Mouse (Mus musculus): Measurements from ENCODE around the gene Gnb3. TPM values are rescaled to one million over a fixed set of nuclear protein-coding genes. Genes with fewer than 3 reads are reported as not detected.
"Not testable (repeated sequence)": the region's sequence is repeated elsewhere in the genome, so short reads cannot be mapped to it uniquely, and the experiment has no call there.

Gnb3 gene
- total RNA-seq, 4 experiments from 2014 or later = 0.70 to 1.1 (median 1.0) TPM

DNA sequence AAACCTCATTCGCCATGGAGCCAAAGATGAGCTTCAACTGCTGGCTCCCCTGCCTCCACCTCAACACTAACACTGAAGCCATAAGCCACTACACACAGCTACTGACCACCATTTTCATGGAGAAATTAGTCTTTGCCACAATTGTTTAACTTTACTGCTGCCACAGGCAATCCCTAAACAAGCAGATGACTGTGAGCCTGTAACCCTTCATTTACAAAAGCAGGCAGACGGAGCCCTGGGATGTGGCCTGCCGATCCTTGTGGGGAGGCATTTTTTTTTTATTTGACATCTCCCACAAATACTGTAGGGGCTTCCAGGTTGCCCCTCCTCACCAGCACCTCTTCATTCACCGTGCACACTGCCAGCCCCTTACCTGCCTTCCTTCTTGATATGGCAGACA, 23.5 kb downstream of the Gnb3 start:
- DNase-seq (ENCODE audit: low spot score in 2 of 2) = no peak

DNA sequence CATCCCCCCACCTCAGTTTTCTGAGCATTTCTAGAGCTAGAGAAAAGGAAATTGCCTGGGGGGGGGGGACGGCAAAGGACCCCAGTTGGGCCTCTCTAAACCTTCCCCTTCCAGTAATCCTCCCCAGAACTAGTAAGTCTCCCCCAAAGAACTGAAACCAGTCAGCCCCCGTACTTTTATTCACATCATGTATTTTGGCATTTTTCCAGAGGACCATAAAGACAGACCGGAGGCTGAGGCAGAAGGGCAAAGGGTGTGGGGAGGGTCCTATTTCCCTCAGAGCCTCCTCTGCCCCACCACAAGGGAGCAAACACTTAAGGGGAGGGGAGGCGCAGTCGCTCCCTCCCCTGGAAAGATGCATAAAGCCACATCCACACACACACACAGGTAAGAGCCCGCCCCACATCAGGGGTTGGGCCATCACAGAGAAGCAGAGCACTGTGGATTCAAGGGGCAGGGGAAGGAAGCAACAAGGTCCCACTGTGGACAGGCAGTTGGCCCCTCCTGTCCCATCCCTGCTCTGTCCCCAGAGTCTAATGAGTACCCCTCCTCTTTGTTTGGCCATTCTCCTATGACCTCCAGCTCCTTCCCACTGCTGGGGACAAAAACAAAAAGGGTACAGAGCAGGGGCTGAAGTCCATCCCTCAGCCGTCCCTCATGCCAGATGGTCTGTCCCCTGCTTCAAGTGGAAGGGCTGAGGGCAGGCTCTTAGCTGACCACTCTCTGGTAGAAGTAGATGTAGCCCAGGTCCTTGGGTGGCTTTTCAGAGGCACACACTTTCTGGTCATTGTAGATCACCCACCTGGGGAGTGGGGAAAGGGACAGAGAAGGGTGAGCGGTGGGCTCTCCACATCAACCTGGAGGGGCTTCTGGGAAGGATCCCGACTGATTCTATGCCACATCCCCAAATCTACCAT, 25.0 kb downstream of the Gnb3 start:
- DNase-seq (ENCODE audit: low spot score in 2 of 2) = no peak

DNA sequence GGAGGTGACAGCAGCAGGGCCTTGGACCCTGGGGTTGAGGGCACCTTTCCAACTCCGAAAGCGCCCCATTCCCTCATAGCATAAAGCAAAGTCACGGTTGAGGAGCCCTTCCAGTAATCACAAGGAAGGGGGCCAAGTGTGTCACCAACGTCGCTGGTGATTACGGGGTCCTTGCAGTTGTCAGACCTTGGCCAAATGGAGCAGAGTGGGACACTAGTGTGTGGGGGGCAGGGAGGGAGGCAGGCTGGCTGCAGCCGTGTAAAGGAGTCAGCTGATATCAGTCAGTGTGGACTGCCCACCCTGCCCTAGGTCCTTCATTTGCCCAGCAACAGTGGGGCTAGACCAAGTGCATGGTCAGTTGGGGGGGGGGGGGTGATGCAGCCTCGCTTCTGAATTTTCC, 25.6 kb downstream of the Gnb3 start:
- no peak for DNase-seq (ENCODE audit: low spot score in 2 of 2)

DNA sequence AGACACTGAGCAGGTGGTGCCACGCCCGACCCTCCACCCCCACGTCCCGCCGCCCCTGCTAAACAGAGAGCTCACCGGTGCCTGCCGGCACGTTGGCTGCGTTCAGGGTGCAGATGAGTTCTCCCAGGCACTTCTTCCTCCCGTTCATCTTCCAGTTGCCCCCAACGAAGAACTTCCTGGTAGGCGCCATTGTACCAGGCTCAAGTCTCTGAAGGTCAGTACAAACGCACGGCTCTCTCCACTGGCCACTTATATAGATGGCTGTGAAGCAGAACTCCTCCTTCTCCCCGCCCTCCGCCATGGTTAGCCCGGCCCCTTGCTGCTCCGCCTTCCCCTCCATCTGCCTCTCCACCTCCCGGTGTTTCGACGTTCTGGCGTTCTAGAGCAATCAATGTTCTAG, 26.1 kb downstream of the Gnb3 start, which contains the start of gene Tpi1:
Gene Tpi1, minus strand, starts transcription at position 364 of the 400 bp plus-strand sequence.
- peak; percentile 89 for DNase-seq (ENCODE audit: low spot score in 2 of 2)

DNA sequence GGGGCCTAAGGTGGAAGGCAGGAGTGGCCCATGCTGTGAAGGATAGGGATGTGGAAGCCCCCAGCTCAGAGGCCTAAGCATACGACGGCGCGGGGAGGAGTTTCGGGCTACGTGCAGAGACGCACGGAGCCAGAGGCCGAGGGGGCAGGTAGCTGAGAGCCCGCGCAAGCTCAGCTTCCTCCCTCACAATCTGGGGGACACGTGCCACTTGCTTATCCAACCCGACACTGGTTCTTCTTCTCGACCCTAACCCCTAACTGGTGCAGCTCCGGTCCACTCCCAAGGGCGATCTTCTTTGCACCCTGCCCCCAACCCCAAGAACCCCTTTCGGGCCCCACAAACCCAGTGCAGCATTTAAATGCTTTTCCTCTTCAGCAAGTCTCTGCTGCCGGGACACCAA, 26.6 kb downstream of the Gnb3 start:
- DNase-seq (ENCODE audit: low spot score in 2 of 2) = peak; percentile 63 to 76

DNA sequence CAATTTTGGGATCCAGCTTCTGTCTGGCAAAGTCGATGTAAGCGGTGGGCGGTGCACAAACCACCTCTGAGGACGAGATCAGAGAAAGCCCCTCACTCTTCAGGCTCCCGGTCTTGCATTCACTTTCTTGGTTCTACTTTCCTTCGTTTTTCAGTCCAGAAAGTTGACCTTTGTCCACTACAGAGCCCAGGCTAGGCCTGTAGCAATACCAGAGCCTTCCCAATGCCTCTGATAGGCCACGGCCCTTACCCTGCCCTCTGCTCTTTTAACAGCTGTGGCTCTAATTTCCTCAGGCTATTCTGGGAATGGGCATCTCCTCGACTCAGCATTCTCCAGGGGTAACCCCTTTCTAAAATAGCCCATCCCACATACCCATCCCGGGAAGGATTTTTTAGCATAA, 27.2 kb downstream of the Gnb3 start:
- peak; percentile 51 to 67 for DNase-seq (ENCODE audit: low spot score in 2 of 2)

DNA sequence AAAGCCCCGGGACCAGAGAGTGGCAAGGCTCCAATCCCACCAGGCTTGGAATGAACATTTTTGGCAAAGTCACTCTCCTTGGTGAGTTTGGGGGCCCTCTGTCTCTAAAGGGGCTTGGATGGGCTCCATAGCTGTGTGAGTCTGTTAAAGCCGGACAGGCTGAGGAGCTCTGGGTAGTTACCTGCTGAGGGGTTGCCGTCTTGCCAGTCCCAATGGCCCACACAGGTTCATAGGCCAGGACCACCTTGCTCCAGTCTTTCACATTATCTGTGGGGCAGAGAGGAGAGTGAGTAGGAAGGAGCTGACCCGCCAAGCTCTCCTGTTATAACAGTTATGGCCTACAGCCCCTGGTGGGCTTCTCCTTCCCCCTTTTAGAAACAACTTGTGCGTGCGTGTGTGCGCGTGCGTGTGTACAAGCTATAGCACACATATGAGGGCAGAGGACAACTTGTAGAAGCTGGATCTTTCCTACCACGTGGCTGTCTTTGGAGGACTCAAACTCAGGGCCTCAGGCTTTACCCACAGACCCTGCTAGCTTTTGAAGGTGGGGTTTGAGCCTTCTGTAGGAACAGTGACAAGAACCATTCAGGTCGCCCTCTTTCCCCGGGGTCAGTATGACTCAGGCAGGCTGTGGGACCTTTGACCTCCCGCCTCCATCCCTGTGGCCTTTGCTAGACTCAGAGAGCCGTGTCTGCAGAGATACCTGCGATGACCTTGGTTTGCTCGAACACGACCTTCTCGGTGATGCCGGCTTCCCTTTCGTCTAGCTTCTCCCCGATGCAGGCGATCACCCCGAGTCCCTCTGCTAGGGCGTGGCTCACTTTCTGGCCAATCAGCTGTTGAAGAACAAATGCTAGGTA, 28.1 kb downstream of the Gnb3 start:
- no peak for DNase-seq (ENCODE audit: low spot score in 2 of 2)

DNA sequence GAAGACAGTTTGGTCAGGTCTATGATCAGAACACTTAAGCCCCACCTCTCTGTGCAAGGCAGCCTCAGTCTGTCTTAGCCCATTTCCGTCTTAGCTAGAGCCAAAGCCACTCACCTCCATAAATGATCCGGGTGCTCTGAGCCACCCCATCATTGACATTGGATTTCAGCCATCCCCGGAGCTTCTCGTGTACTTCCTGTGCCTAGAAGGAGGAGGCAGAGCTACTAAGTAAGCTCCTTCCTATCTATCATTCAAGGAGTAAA, 28.7 kb downstream of the Gnb3 start:
- no peak for DNase-seq (ENCODE audit: low spot score in 2 of 2)

DNA sequence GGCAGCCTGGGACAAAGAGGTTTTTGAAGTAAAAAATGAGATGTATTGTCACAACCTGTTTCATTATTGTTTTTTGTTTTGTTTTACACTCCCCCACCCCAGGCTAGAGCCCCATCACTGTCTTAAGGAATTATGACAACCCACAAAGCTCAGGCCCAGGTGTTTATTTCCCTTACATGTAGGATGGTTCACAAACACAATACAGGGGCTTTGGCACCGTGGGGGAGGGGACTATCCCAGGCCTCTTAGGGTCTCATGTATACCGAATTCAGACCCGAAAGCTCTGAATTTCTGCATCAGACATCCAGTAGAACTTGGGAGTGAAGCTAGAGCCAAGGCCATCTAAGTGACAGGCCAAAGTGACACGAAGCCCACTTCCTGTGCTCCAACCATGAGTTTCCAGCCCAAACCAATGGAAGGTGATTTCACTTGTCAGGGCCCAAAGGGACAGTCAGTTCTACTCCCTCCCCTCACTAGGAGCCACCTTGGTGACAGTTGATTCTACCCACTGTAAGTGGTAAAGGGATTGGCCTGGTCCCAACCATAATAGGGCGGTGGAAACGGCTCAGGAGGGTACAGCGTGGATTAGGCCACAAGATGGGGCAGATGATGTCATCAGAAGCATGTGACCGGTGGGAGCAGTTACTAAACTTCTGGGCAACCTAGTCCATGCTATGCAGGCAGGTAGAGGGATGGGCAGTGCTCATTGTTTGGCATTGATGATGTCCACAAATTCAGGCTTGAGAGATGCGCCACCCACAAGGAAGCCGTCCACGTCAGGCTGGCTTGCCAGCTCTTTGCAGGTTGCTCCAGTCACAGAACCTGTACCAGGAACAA, 29.3 kb downstream of the Gnb3 start:
- DNase-seq (ENCODE audit: low spot score in 2 of 2) = not testable (repeated sequence)

DNA sequence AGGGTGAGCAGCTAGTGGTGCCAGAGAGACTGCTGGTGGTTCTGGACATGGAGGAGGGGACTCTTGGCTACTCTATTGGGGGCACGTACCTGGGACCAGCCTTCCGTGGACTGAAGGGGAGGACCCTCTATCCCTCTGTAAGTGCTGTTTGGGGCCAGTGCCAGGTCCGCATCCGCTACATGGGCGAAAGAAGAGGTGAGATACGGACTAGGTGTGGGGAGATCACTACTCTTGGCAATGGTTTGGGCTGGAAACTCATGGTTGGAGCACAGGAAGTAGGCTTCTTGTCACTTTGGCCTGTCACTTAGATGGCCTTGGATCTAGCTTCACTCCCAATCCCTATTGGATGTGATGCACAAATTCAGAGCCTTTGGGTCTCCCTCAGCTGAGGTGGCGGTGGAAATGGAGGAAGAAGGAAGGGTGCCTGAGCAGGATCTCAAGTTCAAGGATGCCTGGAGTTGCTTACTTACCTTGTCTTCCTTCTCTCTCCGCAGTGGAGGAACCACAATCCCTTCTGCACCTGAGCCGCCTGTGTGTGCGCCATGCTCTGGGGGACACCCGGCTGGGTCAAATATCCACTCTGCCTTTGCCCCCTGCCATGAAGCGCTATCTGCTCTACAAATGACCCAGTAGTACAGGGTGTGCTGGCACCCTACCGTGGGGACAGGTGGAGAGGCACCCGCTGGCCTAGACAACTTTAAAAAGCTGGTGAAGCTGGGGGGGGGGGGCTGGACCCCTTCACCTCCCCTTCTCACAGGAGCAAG, 30.1 kb downstream of the Gnb3 start:
- DNase-seq (ENCODE audit: low spot score in 2 of 2) = peak in 1 of 2 experiments; percentile 40

DNA sequence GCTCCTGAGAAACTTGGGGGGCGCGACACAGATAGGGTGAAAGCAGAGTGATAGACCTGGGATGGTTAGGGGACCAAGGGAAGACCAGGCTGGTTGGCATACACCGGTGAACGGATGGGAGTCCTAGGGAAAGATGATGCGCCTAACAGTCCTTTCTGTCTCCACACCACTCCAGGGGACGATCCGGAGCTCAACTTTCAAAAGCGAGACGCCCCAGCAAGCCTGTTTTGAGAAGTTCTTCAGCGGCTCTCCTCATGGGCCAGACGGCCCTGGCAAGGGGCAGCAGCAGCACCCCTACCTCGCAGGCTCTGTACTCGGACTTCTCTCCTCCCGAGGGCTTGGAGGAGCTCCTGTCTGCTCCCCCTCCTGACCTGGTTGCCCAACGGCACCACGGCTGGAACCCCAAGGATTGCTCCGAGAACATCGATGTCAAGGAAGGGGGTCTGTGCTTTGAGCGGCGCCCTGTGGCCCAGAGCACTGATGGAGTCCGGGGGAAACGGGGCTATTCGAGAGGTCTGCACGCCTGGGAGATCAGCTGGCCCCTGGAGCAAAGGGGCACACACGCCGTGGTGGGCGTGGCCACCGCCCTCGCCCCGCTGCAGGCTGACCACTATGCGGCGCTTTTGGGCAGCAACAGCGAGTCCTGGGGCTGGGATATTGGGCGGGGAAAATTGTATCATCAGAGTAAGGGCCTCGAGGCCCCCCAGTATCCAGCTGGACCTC, 30.9 kb downstream of the Gnb3 start:
- peak; percentile 81 to 85 for DNase-seq (ENCODE audit: low spot score in 2 of 2)

DNA sequence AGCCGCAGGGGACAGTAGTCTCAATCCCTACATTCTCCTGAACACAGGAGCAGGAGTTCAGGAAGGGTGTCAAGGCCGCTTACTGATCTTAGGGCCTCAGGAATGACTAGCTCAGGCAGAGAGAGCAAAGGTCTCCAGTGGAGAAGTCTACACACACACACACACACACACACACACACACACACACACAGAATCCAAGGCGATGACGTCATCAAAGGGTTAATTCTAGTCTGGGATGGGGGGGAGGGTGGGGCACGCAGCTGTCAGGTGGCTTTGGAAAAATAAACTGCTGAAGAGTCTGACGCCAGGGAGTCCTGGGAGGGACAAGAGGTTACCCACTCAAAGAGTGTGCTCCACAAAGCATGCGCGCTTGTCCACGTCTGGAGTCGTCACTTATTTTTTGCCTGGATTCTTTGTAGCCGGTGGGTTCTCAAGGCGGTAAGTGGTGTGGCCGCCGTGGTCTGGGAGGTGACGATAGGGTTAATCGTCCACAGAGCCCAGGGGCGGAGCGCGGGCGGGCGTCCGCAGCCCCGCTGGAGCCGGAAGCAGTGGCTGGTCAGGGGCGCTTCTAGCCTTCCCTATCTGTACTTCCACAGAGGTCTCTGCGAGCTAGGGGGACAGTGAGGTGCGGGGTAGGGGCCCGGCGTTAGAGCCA, 31.6 kb downstream of the Gnb3 start, which contains the start of gene Spsb2:
Gene Spsb2, plus strand, starts transcription at position 304 of the 655 bp plus-strand sequence.
- DNase-seq (ENCODE audit: low spot score in 2 of 2) = peak; percentile 59 to 69

DNA sequence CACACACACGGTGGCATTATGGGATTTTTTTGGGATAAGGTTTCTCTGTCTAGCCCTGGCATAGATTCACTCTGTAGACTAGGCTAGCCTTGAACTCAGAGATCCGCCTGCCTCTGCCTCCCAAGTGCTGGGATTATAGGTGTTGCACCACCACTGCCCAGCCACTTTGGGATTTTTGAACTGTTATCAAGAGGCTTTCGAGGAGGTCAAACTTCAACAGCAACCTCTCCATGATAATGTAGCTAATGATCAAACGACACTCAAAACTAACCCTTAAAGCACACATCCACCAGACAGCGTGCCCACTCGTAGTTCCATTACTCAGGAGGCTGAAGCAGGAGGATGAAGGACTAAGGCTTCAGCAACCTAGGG, 32.1 kb downstream of the Gnb3 start:
- DNase-seq (ENCODE audit: low spot score in 2 of 2) = no peak

DNA sequence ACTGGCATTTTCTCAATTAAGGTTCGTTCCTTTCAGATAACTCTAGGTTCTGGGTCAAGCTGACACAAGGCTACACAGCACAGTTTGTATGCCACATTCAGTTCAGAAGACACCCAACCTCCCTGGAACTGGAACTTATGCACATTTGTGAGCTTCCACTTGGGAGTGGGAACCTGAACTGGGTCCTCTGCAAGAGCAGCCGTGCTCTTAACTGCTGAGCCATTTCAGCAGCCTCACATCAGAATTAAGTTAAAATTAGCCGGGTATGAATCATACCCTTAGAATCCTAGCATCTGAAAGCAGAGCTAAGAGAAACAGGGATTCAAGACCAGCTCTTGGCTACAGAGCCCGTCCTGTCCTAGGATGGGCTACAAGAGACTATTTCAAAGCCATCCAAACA, 32.7 kb downstream of the Gnb3 start:
- DNase-seq (ENCODE audit: low spot score in 2 of 2) = no peak

DNA sequence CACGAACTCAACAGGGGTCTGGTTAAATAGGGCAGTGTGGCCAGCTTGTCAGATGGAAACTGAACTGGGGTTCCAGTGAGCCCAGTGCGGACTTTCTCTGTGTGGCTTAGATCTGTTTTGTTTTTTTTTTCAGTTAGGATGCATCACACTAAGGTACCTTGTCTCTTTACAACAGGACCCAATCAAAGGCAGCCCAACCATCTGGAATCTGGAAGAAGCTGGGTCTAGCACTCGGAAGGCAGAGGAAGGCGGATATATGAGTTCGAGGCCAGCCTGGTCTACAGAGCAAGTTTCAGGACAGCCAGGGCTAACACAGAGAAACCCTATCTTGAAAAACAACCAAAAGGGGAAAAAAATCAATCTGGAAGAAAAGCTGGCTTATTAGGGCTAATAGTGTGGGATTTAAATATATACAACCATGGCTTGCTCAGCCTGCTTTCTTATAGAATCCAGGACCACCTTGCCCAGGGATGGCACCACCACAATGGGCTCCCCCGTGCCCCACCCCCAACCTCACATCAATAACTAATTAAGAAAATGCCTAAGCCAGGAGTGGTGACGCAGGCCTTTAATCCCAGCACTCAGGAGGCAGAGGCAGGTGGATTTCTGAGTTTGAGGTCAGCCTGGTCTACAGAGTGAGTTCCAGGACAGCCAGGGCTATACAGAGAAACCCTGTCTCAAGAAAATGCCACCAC, 33.5 kb downstream of the Gnb3 start:
- no peak for DNase-seq (ENCODE audit: low spot score in 2 of 2)

DNA sequence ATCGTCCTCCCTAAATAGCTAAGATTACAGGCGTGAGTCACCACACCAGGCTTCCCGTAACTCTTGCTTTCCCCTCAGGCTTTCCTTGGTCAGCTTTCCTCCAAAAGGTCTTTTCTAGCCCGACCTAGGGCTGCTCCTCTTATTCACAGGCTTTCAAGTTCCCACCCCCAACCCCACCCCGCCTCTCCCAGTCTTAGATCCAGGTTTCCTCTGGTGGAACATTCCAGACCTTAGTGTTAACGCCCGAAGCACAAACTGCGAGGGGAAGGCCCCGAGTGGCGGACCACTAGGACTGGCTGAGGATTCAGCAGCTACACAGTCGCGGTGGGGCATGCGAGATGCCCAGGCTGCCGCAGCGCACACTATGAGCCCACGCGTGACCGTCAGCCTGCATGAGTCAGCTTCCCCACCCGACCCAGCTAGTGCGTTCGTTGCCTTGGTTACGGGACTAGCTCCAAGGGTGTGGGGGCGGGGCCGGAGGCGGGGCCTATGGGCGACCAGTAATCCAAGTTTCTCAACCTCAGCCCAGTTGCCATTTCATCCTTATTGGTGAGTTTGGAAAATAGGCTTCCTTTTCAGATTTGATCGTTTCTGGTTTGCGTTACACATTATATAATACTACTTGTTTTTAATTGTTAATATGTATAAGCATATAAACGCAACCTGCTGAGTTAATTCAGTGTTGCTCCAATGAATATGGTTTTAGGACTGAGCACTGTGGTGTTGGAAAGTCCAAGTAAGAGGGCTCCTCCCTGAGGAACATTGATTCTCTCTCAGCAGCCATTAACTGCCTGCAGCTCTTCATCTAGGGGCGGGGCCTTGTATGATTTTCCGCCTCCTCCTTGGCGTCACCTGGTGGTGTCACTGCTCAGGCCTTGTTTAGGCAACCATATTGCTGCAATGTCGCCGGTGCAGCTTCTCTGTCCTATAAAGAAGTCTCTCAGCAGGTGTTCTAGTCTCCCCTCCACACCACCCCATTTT, 34.4 kb downstream of the Gnb3 start:
- DNase-seq (ENCODE audit: low spot score in 2 of 2) = peak; percentile 91 to 92

DNA sequence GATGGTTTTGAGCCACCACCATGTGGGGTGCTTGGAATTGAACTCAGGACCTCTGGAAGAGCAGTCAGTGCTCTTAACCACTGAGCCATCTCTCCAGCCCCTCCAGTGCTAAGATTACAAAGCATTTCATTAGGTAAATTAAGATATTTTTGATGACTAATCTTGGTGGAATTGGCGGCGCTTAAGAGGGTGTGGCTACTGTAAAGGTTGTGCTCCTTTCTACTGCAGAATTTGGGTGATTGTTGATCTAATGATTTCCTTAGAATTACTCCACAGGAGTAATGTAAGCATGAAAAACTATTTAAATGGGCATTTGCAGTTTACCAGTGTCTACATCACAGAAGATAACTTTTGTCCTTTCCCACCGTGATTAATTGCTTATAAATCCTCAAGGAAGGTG, 35.7 kb downstream of the Gnb3 start:
- no peak for DNase-seq (ENCODE audit: low spot score in 2 of 2)

DNA sequence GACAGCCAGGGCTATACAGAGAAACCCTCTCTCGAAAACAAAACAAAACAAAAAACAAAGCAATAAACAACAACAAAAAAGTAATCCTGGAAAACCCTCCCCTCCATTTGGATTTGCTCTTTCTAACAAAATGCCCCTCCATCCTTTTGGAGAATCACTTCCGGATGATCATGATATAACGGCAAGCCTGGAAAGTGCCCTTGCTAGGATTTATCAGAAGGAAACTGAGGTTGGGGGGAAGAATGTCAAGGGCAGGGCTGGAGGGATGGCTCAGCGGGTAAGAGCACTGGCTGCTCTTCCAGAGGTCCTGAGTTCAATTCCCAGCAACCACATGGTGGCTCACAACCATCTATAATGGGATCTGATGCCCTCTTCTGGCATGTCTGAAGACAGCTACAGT, 36.4 kb downstream of the Gnb3 start:
- not testable (repeated sequence) for DNase-seq (ENCODE audit: low spot score in 2 of 2)

Data from gastrocnemius, adult 8-10 months (tissue).